Mouse (Mus musculus) neural tube, embryonic 12.5 days (tissue): ENCODE data around the gene Dbx1. TPM values are rescaled to one million over a fixed set of nuclear protein-coding genes. Genes with fewer than 3 reads are reported as not detected.

Experiments
- ATAC-seq: fragments of 200-750 bp; cut with Nextera tagmentation; 2 replicates; pipeline ENCODE4 v1.8.0; 2017; ENCODE audit warnings: low read depth, mild to moderate bottlenecking, moderate TSS enrichment, moderate library complexity; ENCODE audit not compliant: low FRiP score
- H3K27ac ChIP-seq: fragments of 300-500 bp; sonication (generic); 2 replicates; pipeline ENCODE4 v1.5.1; 2016
- H3K27me3 ChIP-seq: fragments of 300-500 bp; sonication (generic); replicated peaks from 2 replicates; pipeline ENCODE4 v1.6.1; 2016; ENCODE audit warnings: mild to moderate bottlenecking
- H3K36me3 ChIP-seq: fragments of 300-500 bp; sonication (generic); 2 replicates; pipeline ENCODE4 v1.6.1; 2016; ENCODE audit warnings: mild to moderate bottlenecking
- H3K4me1 ChIP-seq: fragments of 300-500 bp; sonication (generic); 2 replicates; pipeline ENCODE4 v1.6.1; 2016
- H3K4me2 ChIP-seq: fragments of 300-500 bp; sonication (generic); replicated peaks from 2 replicates; pipeline ENCODE4 v1.6.1; 2016; ENCODE audit warnings: mild to moderate bottlenecking
- H3K4me3 ChIP-seq: fragments of 300-500 bp; sonication (generic); 2 replicates; pipeline ENCODE4 v1.5.1; 2016
- H3K9ac ChIP-seq: fragments of 300-500 bp; sonication (generic); 2 replicates; pipeline ENCODE4 v1.6.1; 2016; ENCODE audit warnings: mild to moderate bottlenecking
- H3K9me3 ChIP-seq: fragments of 300-500 bp; sonication (generic); 2 replicates; pipeline ENCODE4 v1.6.1; 2016; ENCODE audit warnings: mild to moderate bottlenecking
- WGBS: fragments of 180-500 bp; shearing (Covaris S2); methylation state at CpG from one replicate; pipeline ENCODE4 v1.1.7; 2016; 5-methylcytosine and 5-hydroxymethylcytosine counted together
- polyA plus RNA-seq: library from polyadenylated mRNA; unstranded; fragments of >200 nt; fragmentation: Nextera tagmentation; extraction: Ambion mirVana; gene quantifications from 2 replicates; pipeline ENCODE4 v1.2.1, GENCODE M21; 2016

The Dbx1 gene
- 13.1 and 16.9 TPM in 2 replicates for polyA plus RNA-seq

- Histone ChIP-seq H3K27ac (no peak within 1 kb of the TSS), H3K4me2 (no peak within 1 kb of the TSS), H3K4me3 (no peak within 1 kb of the TSS), H3K27me3 (peaks cover 97% of the 10 kb centered on the region), H3K9me3 (no peaks in the 10 kb centered on the region), H3K9ac (no peak within 1 kb of the TSS), H3K4me1 (peaks cover 22% of the 10 kb centered on the region; the same call in 1 of the 2 replicates), H3K36me3 (no peaks in the 10 kb centered on the region)
- ATAC-seq, result no peak
- WGBS, result under 1% methylated on average over 33 of the region's 33 CpGs
These were observed at the start of gene Dbx1 for GRCm38 (mm10) chr7:49636491-49637115. TSS of gene Dbx1 (minus strand) at chr7:49636849.

GRCm38 (mm10) chr7:49678826-49679377 lies 42.3 kb upstream of the Dbx1 start:
- H3K4me1 ChIP-seq, result no peaks in the 10 kb centered on the region
- no peak overlapping the region for H3K4me2 ChIP-seq
- peaks cover 94% of the 10 kb centered on the region for H3K27me3 ChIP-seq
- no peak overlapping the region for H3K27ac ChIP-seq
- ATAC-seq, result no peak
- WGBS, result 4% methylated on average over 9 of the region's 9 CpGs
- H3K4me3 ChIP-seq, result no peak overlapping the region
- H3K9me3 ChIP-seq, result no peaks in the 10 kb centered on the region
- no peak overlapping the region for H3K9ac ChIP-seq
- H3K36me3 ChIP-seq, result no peaks in the 10 kb centered on the region

- peaks cover 95% of the 10 kb centered on the region for H3K27me3 ChIP-seq
- no peaks in the 10 kb centered on the region for H3K36me3 ChIP-seq
- H3K4me2 ChIP-seq, result no peak overlapping the region
- no peaks in the 10 kb centered on the region for H3K4me1 ChIP-seq
- no peak overlapping the region for H3K9ac ChIP-seq
- no peaks in the 10 kb centered on the region for H3K9me3 ChIP-seq
- H3K27ac ChIP-seq, result no peak overlapping the region
- ATAC-seq, result no peak
- whole genome bisulfite sequencing, result 1% methylated on average over 22 of the region's 22 CpGs
- no peak overlapping the region for H3K4me3 ChIP-seq
These were observed 41.6 kb upstream of the Dbx1 start for GRCm38 (mm10) chr7:49678100-49678825.

- no peak for ATAC-seq
- H3K4me3 ChIP-seq, result no peak overlapping the region
- H3K27me3 ChIP-seq, result peaks cover 93% of the 10 kb centered on the region
- H3K9me3 ChIP-seq, result no peaks in the 10 kb centered on the region
- H3K4me2 ChIP-seq, result no peak overlapping the region
- H3K4me1 ChIP-seq, result no peaks in the 10 kb centered on the region
- no peaks in the 10 kb centered on the region for H3K36me3 ChIP-seq
- H3K27ac ChIP-seq, result no peak overlapping the region
- no peak overlapping the region for H3K9ac ChIP-seq
- WGBS, result under 1% methylated on average over 9 of the region's 9 CpGs
These were observed 40.5 kb upstream of the Dbx1 start for GRCm38 (mm10) chr7:49677166-49677565.

- Histone ChIP-seq H3K4me1 (no peaks in the 10 kb centered on the region), H3K36me3 (no peaks in the 10 kb centered on the region), H3K4me2 (no peak overlapping the region), H3K9me3 (no peaks in the 10 kb centered on the region), H3K27ac (no peak overlapping the region), H3K27me3 (peaks cover 89% of the 10 kb centered on the region), H3K4me3 (no peak overlapping the region), H3K9ac (no peak overlapping the region)
- 15% methylated on average over 5 of the region's 5 CpGs for WGBS
- ATAC-seq, result no peak
These were observed 40.0 kb upstream of the Dbx1 start for GRCm38 (mm10) chr7:49676627-49677026.

- 65% methylated on average over 13 of the region's 13 CpGs for WGBS
- Histone ChIP-seq H3K9me3 (no peaks in the 10 kb centered on the region), H3K27me3 (peaks cover 87% of the 10 kb centered on the region), H3K4me2 (no peak overlapping the region), H3K36me3 (no peaks in the 10 kb centered on the region), H3K4me3 (no peak overlapping the region), H3K9ac (no peak overlapping the region), H3K4me1 (no peaks in the 10 kb centered on the region), H3K27ac (no peak overlapping the region)
- no peak for ATAC-seq
These were observed 31.7 kb upstream of the Dbx1 start for GRCm38 (mm10) chr7:49668260-49668857.

- WGBS, result 91% methylated on average over 3 of the region's 3 CpGs
- H3K9ac ChIP-seq, result no peak overlapping the region
- peaks cover 86% of the 10 kb centered on the region for H3K27me3 ChIP-seq
These were observed 26.9 kb upstream of the Dbx1 start for GRCm38 (mm10) chr7:49663575-49663974.

GRCm38 (mm10) chr7:49662492-49663026 lies 25.9 kb upstream of the Dbx1 start:
- H3K36me3 ChIP-seq, result no peaks in the 10 kb centered on the region
- no peaks in the 10 kb centered on the region for H3K9me3 ChIP-seq
- H3K4me3 ChIP-seq, result no peak overlapping the region
- peaks cover 89% of the 10 kb centered on the region for H3K27me3 ChIP-seq
- no peak overlapping the region for H3K27ac ChIP-seq
- no peak overlapping the region for H3K4me2 ChIP-seq
- 16% methylated on average over 7 of the region's 7 CpGs for WGBS
- no peak overlapping the region for H3K9ac ChIP-seq
- ATAC-seq, result no peak
- H3K4me1 ChIP-seq, result no peaks in the 10 kb centered on the region

More at GRCm38 (mm10) chr7:49663575-49663974, 26.9 kb upstream of the Dbx1 start:
- H3K9me3 ChIP-seq, result no peaks in the 10 kb centered on the region
- H3K4me1 ChIP-seq, result no peaks in the 10 kb centered on the region
- H3K27ac ChIP-seq, result no peak overlapping the region
- no peak for ATAC-seq
- H3K4me2 ChIP-seq, result no peak overlapping the region
- no peak overlapping the region for H3K4me3 ChIP-seq
- no peaks in the 10 kb centered on the region for H3K36me3 ChIP-seq

- Histone ChIP-seq H3K27me3 (peaks cover 89% of the 10 kb centered on the region), H3K27ac (no peak overlapping the region), H3K36me3 (no peaks in the 10 kb centered on the region), H3K4me2 (no peak overlapping the region), H3K4me1 (no peaks in the 10 kb centered on the region), H3K9ac (no peak overlapping the region), H3K4me3 (no peak overlapping the region), H3K9me3 (no peaks in the 10 kb centered on the region)
- 2% methylated on average over 24 of the region's 24 CpGs for WGBS
- ATAC-seq, result no peak
These were observed 25.3 kb upstream of the Dbx1 start for GRCm38 (mm10) chr7:49661811-49662491.

- Histone ChIP-seq H3K4me2 (no peak overlapping the region), H3K4me3 (no peak overlapping the region), H3K4me1 (peaks cover 4% of the 10 kb centered on the region; the same call in 1 of the 2 replicates), H3K9ac (no peak overlapping the region), H3K27ac (no peak overlapping the region), H3K36me3 (no peaks in the 10 kb centered on the region), H3K9me3 (peaks cover 8% of the 10 kb centered on the region), H3K27me3 (peaks cover 100% of the 10 kb centered on the region)
- ATAC-seq, result no peak
- WGBS, result 12% methylated on average over 3 of the region's 3 CpGs
These were observed 4.2 kb upstream of the Dbx1 start for GRCm38 (mm10) chr7:49640709-49641305.

- Histone ChIP-seq H3K27ac (no peak overlapping the region), H3K36me3 (no peaks in the 10 kb centered on the region), H3K27me3 (peaks cover 100% of the 10 kb centered on the region), H3K9me3 (0 out of 2 replicates have a peak, but pooled peaks cover 4% of the 10 kb centered on the region), H3K4me2 (no peak overlapping the region), H3K9ac (no peak overlapping the region), H3K4me3 (no peak overlapping the region), H3K4me1 (peaks cover 8% of the 10 kb centered on the region; the same call in 1 of the 2 replicates)
- ATAC-seq, result no peak
- WGBS, result 5% methylated on average over 18 of the region's 18 CpGs
These were observed 3.4 kb upstream of the Dbx1 start for GRCm38 (mm10) chr7:49639864-49640708.
